Mouse (Mus musculus) splenic B cell, adult 2 months (primary cell): ENCODE data around the gene Anapc2.

Experiments
- DNase-seq: peaks from one replicate; pipeline ENCODE4 v3.0.0-alpha.2; 2011; ENCODE audit warnings: low read depth, low spot score
- H3K27me3 ChIP-seq: 2 replicates; pipeline ENCODE4 v1.6.1; 2012; ENCODE audit warnings: mild to moderate bottlenecking, low read length, moderate library complexity, mixed read lengths; ENCODE audit not compliant: control insufficient read depth, poor library complexity, insufficient read depth, severe bottlenecking
- H3K36me3 ChIP-seq: 2 replicates; pipeline ENCODE4 v1.6.1; 2012; ENCODE audit warnings: mild to moderate bottlenecking, low read length, moderate library complexity, mixed read lengths; ENCODE audit not compliant: control insufficient read depth, poor library complexity, insufficient read depth, severe bottlenecking

The Anapc2 gene

DNA sequence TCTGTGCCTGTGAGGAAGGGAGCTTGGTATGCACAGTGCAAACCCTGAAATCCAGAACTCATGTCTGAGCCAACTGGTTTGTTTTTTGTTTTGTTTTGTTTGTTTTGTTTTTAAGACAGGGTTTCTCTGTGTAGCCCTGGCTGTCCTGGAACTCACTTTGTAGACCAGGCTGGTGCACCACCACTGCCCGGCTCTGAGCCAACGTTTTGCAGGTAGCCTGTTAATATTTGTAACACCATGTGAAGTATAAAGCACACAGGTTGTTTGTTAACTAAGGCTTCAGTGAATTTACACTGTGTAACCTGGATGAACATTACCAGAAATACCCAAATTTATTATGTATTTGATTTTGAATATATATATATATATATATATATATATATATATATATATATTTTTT is 53.8 kb downstream of the Anapc2 start:
- Histone ChIP-seq H3K27me3 (no peaks in the 10 kb centered on the region), H3K36me3 (no peaks in the 10 kb centered on the region)
- DNase-seq = no peak

DNA sequence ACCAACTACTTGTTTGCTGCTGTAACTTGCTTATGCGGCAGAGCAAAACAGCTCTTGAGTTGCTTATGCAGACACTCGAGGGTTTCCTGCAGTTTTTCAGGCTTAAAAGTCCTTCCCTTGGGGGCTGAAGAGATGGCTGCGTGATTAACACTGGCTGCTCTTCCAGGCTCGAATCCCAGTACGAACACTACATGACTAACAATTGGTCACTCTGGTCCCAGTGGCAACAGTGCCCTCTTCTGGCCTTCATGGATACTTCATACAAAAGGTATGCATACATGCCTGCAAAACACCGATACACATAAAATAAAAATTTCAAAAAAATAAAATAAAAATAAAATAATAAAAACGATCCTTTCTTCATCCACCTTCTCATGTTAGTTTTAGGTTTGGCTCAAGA is 56.2 kb downstream of the Anapc2 start:
- DNase-seq = peak; percentile 38

GRCm38 (mm10) chr2:25331470-25331869 is 59.2 kb downstream of the Anapc2 start:
- no peak for DNase-seq
- Histone ChIP-seq H3K27me3 (no peaks in the 10 kb centered on the region), H3K36me3 (no peaks in the 10 kb centered on the region; the same call in 1 of the 2 replicates)

More for the DNA sequence above, 56.2 kb downstream of the Anapc2 start:
- no peaks in the 10 kb centered on the region for H3K36me3 ChIP-seq
- H3K27me3 ChIP-seq = no peaks in the 10 kb centered on the region

DNA sequence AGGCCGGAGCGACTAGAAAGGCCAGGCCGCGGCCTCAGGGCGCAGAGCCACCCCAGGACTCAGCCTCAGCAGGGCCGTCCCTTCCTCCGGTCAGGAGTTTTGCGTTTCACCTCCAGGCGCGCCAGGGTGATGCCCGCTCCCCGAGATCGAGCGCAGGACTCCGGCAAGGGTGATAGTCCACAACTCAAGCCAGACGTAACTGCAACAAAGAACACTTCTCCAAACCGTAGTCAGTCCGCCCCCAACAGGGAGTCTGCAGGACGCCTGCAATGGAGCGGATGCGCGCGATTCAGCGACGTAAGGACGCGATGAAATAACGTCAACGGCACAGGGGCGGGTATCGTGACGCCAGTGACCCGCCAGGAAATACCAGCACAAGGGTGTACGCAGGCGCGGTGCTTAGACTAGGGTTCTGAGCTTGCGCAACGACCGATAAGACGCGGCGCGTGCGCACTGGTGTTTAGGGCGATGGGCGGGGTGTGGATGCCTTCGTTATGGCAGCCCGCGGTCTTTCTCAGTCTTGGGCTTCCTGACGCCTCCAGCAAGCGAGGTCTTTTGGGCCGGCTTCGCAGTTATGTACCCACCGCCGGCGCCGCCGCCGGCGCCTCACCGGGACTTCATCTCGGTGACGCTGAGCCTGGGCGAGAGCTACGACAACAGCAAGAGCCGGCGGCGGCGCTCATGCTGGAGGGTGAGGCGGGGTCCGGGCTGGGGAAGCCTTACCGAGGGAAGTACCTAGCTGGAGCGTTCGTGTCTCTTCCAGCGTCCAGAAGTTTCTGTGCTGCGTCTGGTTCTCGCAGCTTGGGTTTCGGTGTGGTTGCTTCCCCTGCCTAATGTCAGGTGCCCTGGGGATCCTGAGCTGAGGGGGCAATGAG is 60.2 kb downstream of the Anapc2 start, which contains the start of gene Man1b1:
Man1b1 (plus strand) TSS at position 53 of the 875 bp plus-strand sequence.
- Histone ChIP-seq H3K27me3 (no peaks in the 10 kb centered on the region), H3K36me3 (peaks cover 3% of the 10 kb centered on the region)
- peak; percentile 100 for DNase-seq

GRCm38 (mm10) chr2:25333569-25333968 is 61.3 kb downstream of the Anapc2 start:
- Histone ChIP-seq H3K27me3 (no peaks in the 10 kb centered on the region), H3K36me3 (peaks cover 8% of the 10 kb centered on the region)
- no peak for DNase-seq
